Mouse (Mus musculus) CH12.LX (cell line): ENCODE measurements around the gene Nanog. TPM values are rescaled to one million over a fixed set of nuclear protein-coding genes. Genes with fewer than 3 reads are reported as not detected.
A peak's percentile ranks its signal among the peaks of the same experiment; 100 is the strongest.
"Not testable (repeated sequence)": the region's sequence is repeated elsewhere in the genome, so short reads cannot be mapped to it uniquely, and the experiment has no call there.

Experiments
- DNase-seq: peaks from one replicate; pipeline ENCODE4 v3.0.0-alpha.2; 2013; ENCODE audit errors: extremely low read depth
- H3K27ac ChIP-seq: 2 replicates; pipeline ENCODE4 v1.5.1; 2012; ENCODE audit warnings: low read depth, mild to moderate bottlenecking, control low read depth, moderate library complexity; ENCODE audit not compliant: insufficient read depth
- H3K27me3 ChIP-seq: replicated peaks from 2 replicates; pipeline ENCODE3; 2012; ENCODE audit warnings: inconsistent platforms
- H3K36me3 ChIP-seq, 2 experiments: replicated peaks in 1 of 2; 2 replicates each; pipeline versions ENCODE3 to v1.6.1; 2012; ENCODE audit warnings: inconsistent platforms in 1 of 2, low read length in 1 of 2, mild to moderate bottlenecking in 1 of 2, mixed read lengths in 1 of 2, moderate library complexity in 1 of 2; ENCODE audit not compliant: control insufficient read depth in 1 of 2, insufficient read depth in 1 of 2
- H3K4me1 ChIP-seq, 2 experiments: 2 replicates each; pipeline ENCODE4 v1.6.1; 2012; ENCODE audit warnings: inconsistent platforms in 1 of 2, moderate library complexity in 1 of 2; ENCODE audit not compliant: insufficient read depth in 2 of 2, control insufficient read depth in 1 of 2
- H3K4me2 ChIP-seq: 2 replicates; pipeline ENCODE4 v1.6.1; 2012; ENCODE audit warnings: low read depth, mild to moderate bottlenecking, control low read depth; ENCODE audit not compliant: poor library complexity, insufficient read depth, severe bottlenecking
- H3K4me3 ChIP-seq, 3 experiments: fragments of 150-350 bp in 1 of 3; sonication (generic) in 1 of 3; replicated peaks in 1 of 3; 2 replicates each; pipeline versions ENCODE3 to v1.5.1; 2011 to 2012; ENCODE audit warnings: low read depth in 2 of 3, low read length in 2 of 3, mild to moderate bottlenecking in 2 of 3, moderate library complexity in 2 of 3, control low read depth in 1 of 3, improper control_type of control experiment in 1 of 3, inconsistent platforms in 1 of 3, mixed read lengths in 1 of 3; ENCODE audit not compliant: poor library complexity in 1 of 3
- H3K79me2 ChIP-seq: replicated peaks from 2 replicates; pipeline ENCODE4 v1.6.1; 2012; ENCODE audit warnings: mild to moderate bottlenecking, moderate library complexity; ENCODE audit not compliant: control insufficient read depth, poor library complexity, insufficient read depth, severe bottlenecking; ENCODE audit errors: extremely low read depth
- H3K9ac ChIP-seq: 2 replicates; pipeline ENCODE4 v1.6.1; 2012; ENCODE audit warnings: low read depth, mild to moderate bottlenecking, control low read depth, moderate library complexity; ENCODE audit not compliant: insufficient read depth
- H3K9me3 ChIP-seq: replicated peaks from 2 replicates; pipeline ENCODE3; 2012; ENCODE audit warnings: low read length, inconsistent platforms, mixed read lengths
- CTCF ChIP-seq, 2 experiments: IDR thresholded peaks in 1 of 2; conservative IDR thresholded peaks in 1 of 2; 2 replicates each; pipeline ENCODE4 v1.5.1; 2011 to 2012; ENCODE audit warnings: low read depth in 2 of 2, low read length in 2 of 2, improper control_type of control experiment in 1 of 2, inconsistent platforms in 1 of 2, mild to moderate bottlenecking in 1 of 2, moderate library complexity in 1 of 2
- HCFC1 ChIP-seq: IDR thresholded peaks from 2 replicates; pipeline ENCODE4 v1.6.1; 2012; ENCODE audit warnings: low read depth, mild to moderate bottlenecking, inconsistent platforms, low read length, improper control_type of control experiment
- JUN ChIP-seq: IDR thresholded peaks from 2 replicates; pipeline ENCODE4 v1.6.1; 2011; ENCODE audit warnings: low read depth, mild to moderate bottlenecking, low read length, improper control_type of control experiment, moderate library complexity; ENCODE audit not compliant: insufficient read depth
- JUND ChIP-seq: conservative IDR thresholded peaks from 2 replicates; pipeline ENCODE4 v1.6.1; 2011; ENCODE audit warnings: low read depth, low read length, improper control_type of control experiment
- KAT2A ChIP-seq: IDR thresholded peaks from 2 replicates; pipeline ENCODE4 v1.6.1; 2012; ENCODE audit warnings: low read length, improper control_type of control experiment, inconsistent platforms; ENCODE audit not compliant: insufficient replicate concordance
- MXI1 ChIP-seq: IDR thresholded peaks from 2 replicates; pipeline ENCODE4 v1.6.1; 2011; ENCODE audit warnings: mild to moderate bottlenecking, low read depth, low read length, improper control_type of control experiment
- MYC ChIP-seq: IDR thresholded peaks from 2 replicates; pipeline ENCODE4 v1.6.1; 2011; ENCODE audit warnings: low read depth, mild to moderate bottlenecking, improper control_type of control experiment, low read length
- NELFE ChIP-seq: IDR thresholded peaks from 2 replicates; pipeline ENCODE4 v1.6.1; 2011; ENCODE audit warnings: low read depth, low read length, improper control_type of control experiment
- SIN3A ChIP-seq: IDR thresholded peaks from 2 replicates; pipeline ENCODE4 v1.6.1; 2012; ENCODE audit warnings: low read length, improper control_type of control experiment, inconsistent platforms
- SMC3 ChIP-seq: IDR thresholded peaks from 2 replicates; pipeline ENCODE4 v1.6.1; 2011; ENCODE audit warnings: low read depth, low read length, improper control_type of control experiment
- TBP ChIP-seq: conservative IDR thresholded peaks from 2 replicates; pipeline ENCODE4 v1.6.1; 2011; ENCODE audit warnings: low read depth, low read length, improper control_type of control experiment
- USF1 ChIP-seq: IDR thresholded peaks from 2 replicates; pipeline ENCODE4 v1.6.1; 2014; ENCODE audit warnings: low read depth, mild to moderate bottlenecking, inconsistent platforms, low read length, improper control_type of control experiment
- ZNF384 ChIP-seq: IDR thresholded peaks from 2 replicates; pipeline ENCODE4 v1.6.1; 2012; ENCODE audit warnings: low read depth, low read length, improper control_type of control experiment, inconsistent platforms
- dilution Hi-C: fragments of 300-500 bp; cut with MboI; formaldehyde crosslinking; loops from 2 replicates; pipeline ENCODE4 v1.14.3; 2020; ENCODE audit warnings: low sequenced_read_pairs; ENCODE audit not compliant: extremely low pct_unique_long_range_greater_than_20kb, extremely low pct_ligation_motif_present
- in situ Hi-C: fragments of 300-500 bp; cut with MboI; formaldehyde crosslinking; loops from 3 replicates; pipeline ENCODE4 v1.14.3; 2019; ENCODE audit warnings: low sequenced_read_pairs, low pct_ligation_motif_present, low pct_unique_long_range_greater_than_20kb, mixed read lengths
- polyA plus RNA-seq: library from polyadenylated mRNA; unstranded; fragments of >175 nt; gene quantifications from 2 replicates; pipeline ENCODE4 v1.2.1, GENCODE M21; 2012; ENCODE audit warnings: low read depth; ENCODE audit not compliant: insufficient read length
- total RNA-seq, 2 experiments: library from RNA; depleted of rRNA; stranded (reverse); fragments of 300-350 nt in 1 of 2; fragments of >200 nt in 1 of 2; gene quantifications; 2 replicates each; pipeline ENCODE4 v1.2.3; 2012 to 2014

Gene Nanog
- total and polyA plus RNA-seq, 3 experiments: 0.27 TPM; not detected in 2

GRCm38 (mm10) chr6:122706337-122706840 lies 900 bp upstream of the Nanog start:
- no peak overlapping the region for H3K9ac ChIP-seq
- H3K27me3 ChIP-seq: no peaks in the 10 kb centered on the region
- peaks cover 0 to 6% of the 10 kb centered on the region in 2 experiments; a peak in 2 of 4 replicates for H3K4me1 ChIP-seq
- H3K9me3 ChIP-seq: no peaks in the 10 kb centered on the region
- no peak for TF ChIP-seq JUN
- no peak overlapping the region for H3K27ac ChIP-seq
- H3K79me2 ChIP-seq: no peaks in the 10 kb centered on the region
- no peaks in the 10 kb centered on the region for H3K36me3 ChIP-seq
- no peak overlapping the region for H3K4me2 ChIP-seq
- in situ Hi-C loops: no loop called here
- H3K4me3 ChIP-seq: no peak overlapping the region
- dilution Hi-C loops: no loop called here
- no peak for DNase-seq

GRCm38 (mm10) chr6:122708826-122709225 lies 1.5 kb downstream of the Nanog start:
- H3K4me2 ChIP-seq: no peak overlapping the region
- in situ Hi-C loops: no loop called here

GRCm38 (mm10) chr6:122711455-122711854 lies 4.2 kb downstream of the Nanog start:
- Histone ChIP-seq H3K27me3 (no peaks in the 10 kb centered on the region), H3K79me2 (no peaks in the 10 kb centered on the region), H3K27ac (no peak overlapping the region), H3K4me2 (no peak overlapping the region), H3K4me3 (no peak overlapping the region), H3K4me1 (no peaks in the 10 kb centered on the region), H3K9ac (no peak overlapping the region), H3K36me3 (no peaks in the 10 kb centered on the region), H3K9me3 (no peaks in the 10 kb centered on the region)
- in situ Hi-C loops (no loop called here), dilution Hi-C loops (no loop called here)
- TF ChIP-seq CTCF (conservative IDR thresholded peaks at IDR 0.05 in 1 of 2, IDR thresholded peaks at IDR 0.05 in 1 of 2; ENCODE audit: low read depth in 2 of 2, low read length in 2 of 2) (no peak), SMC3 (no peak), HCFC1 (no peak), MYC (no peak), USF1 (no peak), JUND (no peak)
- no peak for DNase-seq

More at GRCm38 (mm10) chr6:122708826-122709225, 1.5 kb downstream of the Nanog start:
- H3K27ac ChIP-seq: no peak overlapping the region
- H3K4me3 ChIP-seq: no peak overlapping the region
- no peaks in the 10 kb centered on the region for H3K27me3 ChIP-seq
- no peaks in the 10 kb centered on the region for H3K36me3 ChIP-seq
- no peak overlapping the region for H3K9ac ChIP-seq
- TF ChIP-seq MXI1 (no peak), CTCF (conservative IDR thresholded peaks at IDR 0.05 in 1 of 2, IDR thresholded peaks at IDR 0.05 in 1 of 2; ENCODE audit: low read depth in 2 of 2, low read length in 2 of 2) (peak in 1 of 2 experiments; percentile 48; a peak in 2 of 4 replicates), SIN3A (no peak), TBP (no peak), KAT2A (no peak), NELFE (no peak), ZNF384 (no peak), SMC3 (no peak; the same call in 1 of the 2 replicates)
- no peaks in the 10 kb centered on the region for H3K9me3 ChIP-seq
- no peaks in the 10 kb centered on the region for H3K79me2 ChIP-seq
- dilution Hi-C loops: no loop called here
- peaks cover 0 to 6% of the 10 kb centered on the region in 2 experiments; a peak in 2 of 4 replicates for H3K4me1 ChIP-seq
- DNase-seq: peak; percentile 10

- H3K4me1 ChIP-seq, DNase-seq, in situ Hi-C loops, H3K27me3 ChIP-seq, dilution Hi-C loops, H3K9ac ChIP-seq, H3K36me3 ChIP-seq, H3K9me3 ChIP-seq, H3K27ac ChIP-seq, H3K4me2 ChIP-seq, H3K79me2 ChIP-seq, H3K4me3 ChIP-seq: not testable (repeated sequence)
These were observed 5.8 kb downstream of the Nanog start for GRCm38 (mm10) chr6:122713116-122713515.
